Mouse (Mus musculus): ENCODE measurements at regions not wholly inside any gene's neighbourhood (a gene's known extent, or its start where the extent isn't known, plus 50 kb on each side); places are given as distances from the start of the nearest gene placed in this dataset.

GRCm38 (mm10) chr12:92291490-92291889 lies 442.5 kb upstream of the Sel1l start:
- no peak for DNase-seq

GRCm38 (mm10) chr12:92285511-92285910 lies 436.6 kb upstream of the Sel1l start:
- no peak for DNase-seq

- no peak for DNase-seq
Measured at GRCm38 (mm10) chr12:92280470-92280869, 431.5 kb upstream of the Sel1l start.

GRCm38 (mm10) chr12:92251962-92252361 lies 403.0 kb upstream of the Sel1l start:
- DNase-seq, result no peak

GRCm38 (mm10) chr12:92246790-92247451 lies 398.0 kb upstream of the Sel1l start:
- no peak for DNase-seq

- DNase-seq, result no peak
Measured at GRCm38 (mm10) chr12:92239956-92240699, 391.2 kb upstream of the Sel1l start.

- no peak for DNase-seq
Measured at GRCm38 (mm10) chr12:92233650-92234408, 384.9 kb upstream of the Sel1l start.

- no peak for DNase-seq
Measured at GRCm38 (mm10) chr12:92228585-92228984, 379.6 kb upstream of the Sel1l start.

- DNase-seq, result no peak
Measured at GRCm38 (mm10) chr12:92203351-92203750, 354.4 kb upstream of the Sel1l start.

GRCm38 (mm10) chr12:92200602-92201001 lies 351.6 kb upstream of the Sel1l start:
- DNase-seq, result no peak

- no peak for DNase-seq
Measured at GRCm38 (mm10) chr12:92198738-92199477, 350.0 kb upstream of the Sel1l start.

- no peak for DNase-seq
Measured at GRCm38 (mm10) chr12:92193934-92194685, 345.2 kb upstream of the Sel1l start.

- DNase-seq, result no peak
Measured at GRCm38 (mm10) chr12:92193199-92193933, 344.4 kb upstream of the Sel1l start.

- no peak for DNase-seq
Measured at GRCm38 (mm10) chr12:92189022-92189421, 340.1 kb upstream of the Sel1l start.

GRCm38 (mm10) chr12:92187133-92187482 lies 338.2 kb upstream of the Sel1l start:
- no peak for DNase-seq

- DNase-seq, result peak; percentile 29
Measured at GRCm38 (mm10) chr12:92186448-92187132, 337.6 kb upstream of the Sel1l start.

- no peak for DNase-seq
Measured at GRCm38 (mm10) chr12:92179292-92179691, 330.3 kb upstream of the Sel1l start.

GRCm38 (mm10) chr12:92156726-92157125 lies 307.8 kb upstream of the Sel1l start:
- DNase-seq, result peak; percentile 10

- no peak for DNase-seq
Measured at GRCm38 (mm10) chr12:92152922-92153235, 303.9 kb upstream of the Sel1l start.

GRCm38 (mm10) chr12:92152043-92152921 lies 303.3 kb upstream of the Sel1l start:
- DNase-seq, result no peak

Measured in kidney, postnatal 10 days (tissue).